Mouse (Mus musculus): Measurements from ENCODE around the gene Oscp1.

DNA sequence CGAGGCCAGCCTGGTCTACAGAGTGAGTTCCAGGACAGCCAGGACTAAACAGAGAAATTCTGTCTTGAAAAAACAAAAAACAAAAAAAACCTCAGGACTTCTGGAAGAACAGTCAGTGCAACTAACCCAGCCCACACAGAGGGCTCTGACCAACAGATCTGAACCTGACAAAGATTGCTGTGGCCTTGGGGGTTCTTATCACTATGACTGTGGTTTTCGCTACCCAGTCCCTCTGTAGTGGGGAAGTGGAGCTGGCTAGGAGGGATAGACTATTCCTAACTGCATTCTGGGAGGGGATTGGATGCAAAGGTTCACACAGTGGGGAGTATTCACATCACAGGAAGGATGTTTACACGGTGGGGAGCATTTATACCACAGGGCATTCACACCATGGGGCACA is 29.3 kb upstream of the Oscp1 start:
- TF ChIP-seq CTCF (IDR thresholded peaks at IDR 0.05; ENCODE audit: extremely low read depth, insufficient read depth, insufficient read length, insufficient replicate concordance) (no peak), POLR2A (IDR thresholded peaks at IDR 0.05; ENCODE audit: low read depth, low read length) (no peak)
